Comparison of ENCODE assay signal across 8 mouse cellular contexts in the genomic region with DNA sequence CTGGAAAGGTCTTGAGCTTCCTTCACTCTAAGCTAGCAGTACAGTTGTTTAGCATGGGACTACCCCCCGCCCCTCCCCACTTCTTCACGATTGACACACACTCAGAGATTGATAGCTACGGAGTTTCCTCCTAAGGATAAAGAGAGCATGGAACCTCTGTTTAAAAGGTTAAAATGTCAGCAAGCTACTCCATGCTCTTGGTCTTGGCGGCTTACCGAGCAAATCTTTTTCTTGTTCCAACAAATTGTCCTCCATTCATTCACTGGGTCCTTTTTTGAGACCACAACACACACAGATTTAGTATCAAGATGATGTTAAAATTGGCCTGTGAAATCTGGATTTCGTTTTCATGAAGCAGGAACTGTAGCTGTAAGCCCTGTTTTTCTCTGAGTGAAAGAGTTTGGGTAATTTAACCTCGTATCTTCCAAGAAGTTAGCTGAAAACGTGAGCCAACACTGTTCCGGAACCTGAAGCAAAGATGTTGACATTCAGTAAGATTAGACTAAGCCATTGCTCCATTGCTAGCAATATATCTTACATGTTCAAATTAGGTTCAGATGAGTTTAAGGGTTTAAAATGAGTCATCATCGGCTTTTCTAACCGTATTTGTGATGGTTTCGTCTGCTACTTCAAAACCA. TPM values are rescaled to one million over a fixed set of nuclear protein-coding genes. Genes with fewer than 3 reads are reported as not detected.
DNase-seq lines count a peak whose midpoint lies in the region; ATAC-seq and TF ChIP-seq lines count a peak whose summit lies in the region.

No protein-coding gene starts in this region.

- peaks cover 4% of the 10 kb centered on the region; the same call in 1 of the 2 replicates for H3K79me2 ChIP-seq in heart, adult 2 months (replicated peaks; ENCODE audit: control insufficient read depth, insufficient read depth, low read length)

- peak overlapping the region; percentile 83 for H3K27ac ChIP-seq in heart, adult 2 months
- peak overlapping the region; percentile 58 for H3K27ac ChIP-seq in embryonic fibroblast, embryonic 13.5 days (ENCODE audit: insufficient read depth, low read length)
- H3K27ac ChIP-seq in intestine, postnatal 0 days (ENCODE audit: low read depth, low read length): peak overlapping the region; percentile 57; the same call in 1 of the 2 replicates
- no peak overlapping the region for H3K27ac ChIP-seq in neural tube, embryonic 12.5 days

- 15% methylated on average over 12 of the region's 12 CpGs for WGBS in heart, adult 2 months
- WGBS in intestine, postnatal 0 days: 13% methylated on average over 12 of the region's 12 CpGs
- WGBS in neural tube, embryonic 12.5 days: 29% methylated on average over 12 of the region's 12 CpGs

- H3K4me2 ChIP-seq in intestine, postnatal 0 days (replicated peaks; ENCODE audit: low read depth): peak overlapping the region; percentile 68
- H3K4me2 ChIP-seq in neural tube, embryonic 12.5 days (replicated peaks): peak overlapping the region; percentile 65

- no peaks in the 10 kb centered on the region; the same call in none of the 2 replicates for H3K4me1 ChIP-seq in heart, adult 2 months (ENCODE audit: control insufficient read depth, insufficient read depth, low read length)
- H3K4me1 ChIP-seq in embryonic fibroblast, embryonic 13.5 days (ENCODE audit: control insufficient read depth, insufficient read depth, low read length): peaks cover 3% of the 10 kb centered on the region; the same call in 1 of the 2 replicates
- H3K4me1 ChIP-seq in intestine, postnatal 0 days (replicated peaks; ENCODE audit: control insufficient read depth, insufficient read depth, low read length): no peaks in the 10 kb centered on the region
- peaks cover 8% of the 10 kb centered on the region; the same call in 1 of the 2 replicates for H3K4me1 ChIP-seq in neural tube, embryonic 12.5 days

- intact Hi-C loops in heart, adult 2 months (cut with DNase I): loop anchor here (5.0 kb wide), 2 partner anchors 139 to 221 kb away; a partner anchor contains a TSS
- intact Hi-C loops in heart, postnatal 25 days (cut with DNase I): loop anchor here (5.0 kb wide), 3 partner anchors 139 to 591 kb away; a partner anchor contains a TSS

- TF ChIP-seq CTCF in heart, adult 2 months (IDR thresholded peaks at IDR 0.05): no peak
- no peak for TF ChIP-seq CTCF in embryonic fibroblast, embryonic 13.5 days (IDR thresholded peaks at IDR 0.05; ENCODE audit: borderline replicate concordance, insufficient read depth, low read length)
- TF ChIP-seq CTCF in intestine, postnatal 0 days (IDR thresholded peaks at IDR 0.05; ENCODE audit: low read depth): no peak

- peak overlapping the region; percentile 59 for H3K4me3 ChIP-seq in heart, adult 2 months
- H3K4me3 ChIP-seq in embryonic fibroblast, embryonic 13.5 days (ENCODE audit: insufficient read depth, low read length): peak overlapping the region; percentile 73
- H3K4me3 ChIP-seq in intestine, postnatal 0 days (ENCODE audit: low read depth, low read length): peak overlapping the region; percentile 98
- peak overlapping the region; percentile 87 for H3K4me3 ChIP-seq in neural tube, embryonic 12.5 days

- peak; percentile 1 for ATAC-seq in CD4-positive, CD25-positive, alpha-beta regulatory T cell, adult 4 months
- no peak for ATAC-seq in intestine, postnatal 0 days
- ATAC-seq in neural tube, embryonic 12.5 days (ENCODE audit: low FRiP score, low read depth): no peak

- no peaks in the 10 kb centered on the region for H3K27me3 ChIP-seq in heart, adult 2 months (ENCODE audit: control insufficient read depth, insufficient read depth, low read length)
- no peaks in the 10 kb centered on the region for H3K27me3 ChIP-seq in intestine, postnatal 0 days (replicated peaks; ENCODE audit: control insufficient read depth, insufficient read depth, low read length)
- H3K27me3 ChIP-seq in neural tube, embryonic 12.5 days (replicated peaks): no peaks in the 10 kb centered on the region

- H3K36me3 ChIP-seq in heart, adult 2 months (ENCODE audit: control insufficient read depth, insufficient read depth, low read length): peaks cover 20% of the 10 kb centered on the region
- no peaks in the 10 kb centered on the region for H3K36me3 ChIP-seq in intestine, postnatal 0 days (ENCODE audit: control insufficient read depth, insufficient read depth)
- H3K36me3 ChIP-seq in neural tube, embryonic 12.5 days: no peaks in the 10 kb centered on the region

- H3K9me3 ChIP-seq in intestine, postnatal 0 days (ENCODE audit: control insufficient read depth): no peaks in the 10 kb centered on the region
- H3K9me3 ChIP-seq in neural tube, embryonic 12.5 days: no peaks in the 10 kb centered on the region

- no peak overlapping the region for H3K9ac ChIP-seq in heart, adult 2 months (ENCODE audit: low read depth, low read length)
- H3K9ac ChIP-seq in intestine, postnatal 0 days (ENCODE audit: low read depth, low read length): peak overlapping the region; percentile 43
- H3K9ac ChIP-seq in neural tube, embryonic 12.5 days: peak overlapping the region; percentile 61

- no peak for DNase-seq in heart, adult 2 months
- no peak for DNase-seq in heart, postnatal 25 days (ENCODE audit: low spot score)
- no peak for DNase-seq in urinary bladder, postnatal 36 days (ENCODE audit: low spot score in 2 of 2)
- no peak for DNase-seq in adrenal gland, postnatal 25 days

- no peak for TF ChIP-seq POLR2A in heart, adult 2 months (IDR thresholded peaks at IDR 0.05; ENCODE audit: insufficient read depth, low read depth, low read length)
- no peak for TF ChIP-seq POLR2A in embryonic fibroblast, embryonic 13.5 days (IDR thresholded peaks at IDR 0.05; ENCODE audit: low read depth, low read length)

- TF ChIP-seq EP300 in heart, adult 2 months (IDR thresholded peaks at IDR 0.05; ENCODE audit: insufficient read depth, low read depth, low read length): no peak

RNA-seq across cellular contexts. Expression of a gene that starts 0.7 kb away (rescaled TPM):
- total RNA-seq in heart, adult 2 months (2021): 10 to 100 TPM; 30.2 to 32.3 TPM
- 13.1 and 28.8 TPM in 2 replicates for polyA plus RNA-seq in heart, adult 2 months (2012; rRNA removed)
- total RNA-seq in heart, postnatal 25 days (2021): 10 to 100 TPM; 31.4 to 34.6 TPM
- polyA plus RNA-seq in CD4-positive, CD25-positive, alpha-beta regulatory T cell, adult 4 months (2017; shearing (Covaris generic)): 100 to 1,000 TPM in 1 of 2 experiments, 10 to 100 TPM in 1; 70.4 to 105 TPM
- polyA plus RNA-seq in embryonic fibroblast, embryonic 13.5 days (2011; ENCODE audit: insufficient read length, low read depth, missing spikeins): 49.7 and 57.2 TPM in 2 replicates
- 19.2 and 21.4 TPM in 2 replicates for polyA plus RNA-seq in intestine, postnatal 0 days (2015; fragmentation: Nextera tagmentation; extraction: Ambion mirVana)
- polyA plus RNA-seq in neural tube, embryonic 12.5 days (2016; fragmentation: Nextera tagmentation; extraction: Ambion mirVana): 36.0 and 36.2 TPM in 2 replicates
- 144 and 146 TPM in 2 replicates for total RNA-seq in adrenal gland, postnatal 25 days (2021)

RNA-seq across cellular contexts. Expression of a gene that starts 39.2 kb away (rescaled TPM):
- total RNA-seq in heart, adult 2 months (2021): 100 to 1,000 TPM in 1 of 2 experiments, 10 to 100 TPM in 1; 96.6 to 110 TPM
- polyA plus RNA-seq in heart, adult 2 months (2012; rRNA removed): 32.1 and 43.5 TPM in 2 replicates
- 100 to 1,000 TPM; 101 to 108 TPM for total RNA-seq in heart, postnatal 25 days (2021)
- polyA plus RNA-seq in CD4-positive, CD25-positive, alpha-beta regulatory T cell, adult 4 months (2017; shearing (Covaris generic)): not detected
- not detected in 2 replicates for polyA plus RNA-seq in embryonic fibroblast, embryonic 13.5 days (2011; ENCODE audit: insufficient read length, low read depth, missing spikeins)
- 0.03 and 0.05 TPM in 2 replicates for polyA plus RNA-seq in intestine, postnatal 0 days (2015; fragmentation: Nextera tagmentation; extraction: Ambion mirVana)
- 0.58 and 0.61 TPM in 2 replicates for polyA plus RNA-seq in neural tube, embryonic 12.5 days (2016; fragmentation: Nextera tagmentation; extraction: Ambion mirVana)
- total RNA-seq in adrenal gland, postnatal 25 days (2021): 0.33 and 0.39 TPM in 2 replicates

Comparison
In these comparisons a context has a peak if more than half of its experiments do, and no peak if none do; other contexts are left out.
1. RNA of a gene that starts 39.2 kb away (polyA plus RNA-seq): 32.1 to 43.5 TPM in heart, adult 2 months; 0.58 to 0.61 TPM in neural tube, embryonic 12.5 days, not detected in CD4-positive, CD25-positive, alpha-beta regulatory T cell, adult 4 months, not detected in embryonic fibroblast, embryonic 13.5 days and 0.03 to 0.05 TPM in intestine, postnatal 0 days; every median in the first group is over 10 times any median in the second.
2. Peak in every context shown above with its lines, with median percentiles within 50 percentile points of each other: H3K4me3 ChIP-seq.